Comparison of ENCODE assay signal across 19 mouse cellular contexts in genomic region chr8:98066214-98066613, GRCm38 (mm10).
DNase-seq lines count a peak whose midpoint lies in the region; ATAC-seq and TF ChIP-seq lines count a peak whose summit lies in the region.
"Had no signal": no experiment of that assay in that cellular context is flagged by ENCODE, and none has a peak within 500 bp of the region (broad histone marks: within the 10 kb centered on the region; RNA-seq: fewer than 3 reads in every experiment).

No protein-coding gene starts in this region.

- no peak for TF ChIP-seq CTCF in MEL (IDR thresholded peaks at IDR 0.05 in 2 of 3, conservative IDR thresholded peaks at IDR 0.05 in 1 of 3; ENCODE audit: control insufficient read depth in 1 of 3, insufficient read depth in 1 of 3, low read depth in 2 of 3, low read length in 3 of 3, poor library complexity in 1 of 3, severe bottlenecking in 1 of 3)

- peak; percentile 49 for DNase-seq in MEL (ENCODE audit: low read depth, low spot score)
- DNase-seq: adrenal gland, adult 2 months; adrenal gland, adult 8-10 months; adrenal gland, postnatal 10 days; adrenal gland, postnatal 14 days; adrenal gland, postnatal 25 days; adrenal gland, postnatal 36 days; B cell, adult 2 months; cerebellum, adult 11 months; cerebellum, adult 11-12 months; cerebellum, adult 18-20 months; cerebellum, adult 2 months; cerebellum, adult 8-10 months had no signal

- H3K4me3 ChIP-seq in MEL (ENCODE audit: control insufficient read depth in 1 of 2, insufficient read depth in 1 of 2, low read depth in 2 of 2, low read length in 2 of 2), result no peak overlapping the region; a peak in 1 of 4 replicates

- H3K9ac ChIP-seq in MEL (ENCODE audit: control insufficient read depth, low read depth, low read length, poor library complexity, severe bottlenecking), result peak overlapping the region; percentile 38; the same call in 1 of the 2 replicates

- peak; percentile 66 to 73 for TF ChIP-seq EP300 in MEL (IDR thresholded peaks at IDR 0.05; ENCODE audit: low read depth in 1 of 2, low read length in 2 of 2)

- H3K27ac ChIP-seq in MEL (ENCODE audit: control insufficient read depth, low read depth, low read length), result peak overlapping the region; percentile 95

- no peaks in the 10 kb centered on the region for H3K79me2 ChIP-seq in MEL (ENCODE audit: control insufficient read depth, insufficient read depth, low read length, poor library complexity)

- H3K4me1 ChIP-seq in MEL (ENCODE audit: control insufficient read depth in 1 of 2, insufficient read depth in 2 of 2, low read length in 2 of 2), result peaks cover 16 to 36% of the 10 kb centered on the region in 2 experiments

- no peaks in the 10 kb centered on the region for H3K27me3 ChIP-seq in MEL (ENCODE audit: control insufficient read depth in 1 of 2, insufficient read depth in 2 of 2, low read length in 2 of 2)
- H3K27me3 ChIP-seq: CH12.LX, Patski had no signal

- no peak for TF ChIP-seq RAD21 in MEL (IDR thresholded peaks at IDR 0.05; ENCODE audit: low read depth, low read length)

- H3K9me3 ChIP-seq in MEL (replicated peaks; ENCODE audit: insufficient read depth, low read length), result no peaks in the 10 kb centered on the region
- H3K9me3 ChIP-seq: G1E had no signal

- TF ChIP-seq POLR2A in MEL (IDR thresholded peaks at IDR 0.05; ENCODE audit: control insufficient read depth in 1 of 2, insufficient read depth in 1 of 2, low read depth in 1 of 2, low read length in 2 of 2, poor library complexity in 1 of 2), result no peak

- ATAC-seq in erythroblast, adult 5-6 weeks (replicated peaks; ENCODE audit: low FRiP score, poor library complexity, severe bottlenecking), result no peak
- ATAC-seq: activated CD4-positive, CD25-positive, alpha-beta regulatory T cell, adult 4 months; CD4-positive, CD25-positive, alpha-beta regulatory T cell, adult 4 months; Patski had no signal

- H3K36me3 ChIP-seq in MEL (ENCODE audit: control insufficient read depth in 1 of 2, insufficient read depth in 2 of 2, low read length in 2 of 2), result peaks cover 0 to 51% of the 10 kb centered on the region in 2 experiments; a peak in 2 of 4 replicates
- H3K36me3 ChIP-seq: G1E had no signal

TF ChIP-seq in MEL, 35 proteins besides CTCF, POLR2A, EP300 and RAD21:
- TF ChIP-seq MYC (IDR thresholded peaks at IDR 0.05; ENCODE audit: low read depth, low read length) (0 out of 2 replicates have a peak, but pooled peaks have one; percentile 20), GATA1 (IDR thresholded peaks at IDR 0.05; ENCODE audit: low read depth, low read length) (0 out of 2 replicates have a peak, but pooled peaks have one; percentile 10), POLR2AphosphoS2 (IDR thresholded peaks at IDR 0.05; ENCODE audit: low read length) (no peak), ETS1 (IDR thresholded peaks at IDR 0.05; ENCODE audit: low read depth, low read length) (0 out of 2 replicates have a peak, but pooled peaks have one; percentile 49), MAFK (IDR thresholded peaks at IDR 0.05; ENCODE audit: borderline replicate concordance, low read depth, low read length) (no peak), NRF1 (IDR thresholded peaks at IDR 0.05; ENCODE audit: insufficient read depth, low read depth, low read length, poor library complexity, severe bottlenecking) (no peak), TCF12 (IDR thresholded peaks at IDR 0.05; ENCODE audit: low read depth, low read length) (0 out of 2 replicates have a peak, but pooled peaks have one; percentile 11), NELFE (IDR thresholded peaks at IDR 0.05; ENCODE audit: low read depth, low read length) (no peak), SMC3 (IDR thresholded peaks at IDR 0.05; ENCODE audit: low read depth, low read length) (no peak), RCOR1 (IDR thresholded peaks at IDR 0.05; ENCODE audit: low read depth, low read length) (no peak), E2F4 (IDR thresholded peaks at IDR 0.05; ENCODE audit: borderline replicate concordance, low read depth, low read length) (no peak), ZMIZ1 (IDR thresholded peaks at IDR 0.05; ENCODE audit: low read depth, low read length) (no peak), KAT2A (conservative IDR thresholded peaks at IDR 0.05; ENCODE audit: low read depth, low read length) (no peak), MEF2A (IDR thresholded peaks at IDR 0.05; ENCODE audit: extremely low read depth, insufficient replicate concordance, low read depth, low read length, poor library complexity, severe bottlenecking) (no peak), POLR2AphosphoS5 (IDR thresholded peaks at IDR 0.05; ENCODE audit: borderline replicate concordance, low read depth, low read length) (no peak), ZC3H11A (IDR thresholded peaks at IDR 0.05; ENCODE audit: low read depth, low read length) (no peak), MAZ (IDR thresholded peaks at IDR 0.05; ENCODE audit: low read depth, low read length) (no peak), ZNF384 (IDR thresholded peaks at IDR 0.05; ENCODE audit: low read depth, low read length) (peak; percentile 62; the same call in 1 of the 2 replicates), CHD2 (IDR thresholded peaks at IDR 0.05; ENCODE audit: low read length) (no peak), SIN3A (IDR thresholded peaks at IDR 0.05; ENCODE audit: low read length) (no peak; the same call in none of the 2 replicates), MAX (IDR thresholded peaks at IDR 0.05; ENCODE audit: low read length) (no peak), TBP (IDR thresholded peaks at IDR 0.05; ENCODE audit: low read depth, low read length) (no peak)
